Mouse (Mus musculus) ES-E14 (cell line): ENCODE results near the gene Ipo11. TPM values are rescaled to one million over a fixed set of nuclear protein-coding genes. Genes with fewer than 3 reads are reported as not detected.

ENCODE experiments used
- DNase-seq: peaks from one replicate; pipeline ENCODE4 v3.0.0-alpha.2; 2013; ENCODE audit warnings: low read depth, low spot score
- H3K27ac ChIP-seq: 2 replicates; pipeline ENCODE4 v1.5.1; 2012; ENCODE audit warnings: low read depth, mild to moderate bottlenecking, low read length, moderate library complexity, mixed read lengths; ENCODE audit not compliant: poor library complexity, insufficient read depth, severe bottlenecking
- H3K36me3 ChIP-seq: 2 replicates; pipeline ENCODE4 v1.6.1; 2012; ENCODE audit warnings: mild to moderate bottlenecking, low read length, moderate library complexity, mixed read lengths; ENCODE audit not compliant: control insufficient read depth, poor library complexity, insufficient read depth, severe bottlenecking
- H3K4me1 ChIP-seq, 2 experiments: fragments of 150-350 bp in 1 of 2; sonication (generic) in 1 of 2; 2 replicates each; pipeline ENCODE4 v1.6.1; 2012; ENCODE audit warnings: low read length in 2 of 2, mild to moderate bottlenecking in 1 of 2, mixed read lengths in 1 of 2; ENCODE audit not compliant: control insufficient read depth in 2 of 2, insufficient read depth in 2 of 2, poor library complexity in 1 of 2
- H3K4me3 ChIP-seq, 2 experiments: fragments of 150-350 bp in 1 of 2; sonication (generic) in 1 of 2; 2 replicates each; pipeline ENCODE4 v1.5.1; 2012; ENCODE audit warnings: low read length in 2 of 2, low read depth in 1 of 2, mild to moderate bottlenecking in 1 of 2, mixed read lengths in 1 of 2; ENCODE audit not compliant: insufficient read depth in 1 of 2, poor library complexity in 1 of 2, severe bottlenecking in 1 of 2
- H3K9ac ChIP-seq: 2 replicates; pipeline ENCODE4 v1.6.1; 2012; ENCODE audit warnings: low read depth, mild to moderate bottlenecking, low read length, mixed read lengths; ENCODE audit not compliant: poor library complexity, insufficient read depth, severe bottlenecking
- H3K9me3 ChIP-seq: fragments of 150-350 bp; sonication (generic); 2 replicates; pipeline ENCODE4 v1.6.1; 2012; ENCODE audit warnings: low read depth, mild to moderate bottlenecking, low read length; ENCODE audit not compliant: control insufficient read depth, insufficient read depth
- CHD2 ChIP-seq: IDR thresholded peaks from 2 replicates; pipeline ENCODE4 v1.6.1; 2014; ENCODE audit warnings: mild to moderate bottlenecking, low read depth, low read length, inconsistent platforms
- HCFC1 ChIP-seq: IDR thresholded peaks from 2 replicates; pipeline ENCODE4 v1.6.1; 2012; ENCODE audit warnings: low read length, inconsistent platforms, borderline replicate concordance; ENCODE audit not compliant: insufficient read depth
- MAFK ChIP-seq: IDR thresholded peaks from 2 replicates; pipeline ENCODE4 v1.6.1; 2014; ENCODE audit warnings: mild to moderate bottlenecking, low read depth, low read length, inconsistent platforms; ENCODE audit not compliant: insufficient read depth
- ZC3H11A ChIP-seq: IDR thresholded peaks from 2 replicates; pipeline ENCODE4 v1.6.1; 2012; ENCODE audit warnings: low read depth, mild to moderate bottlenecking, inconsistent platforms, low read length, borderline replicate concordance
- ZNF384 ChIP-seq: IDR thresholded peaks from 2 replicates; pipeline ENCODE4 v1.6.1; 2012; ENCODE audit warnings: low read depth, low read length, inconsistent platforms
- in situ Hi-C, 2 experiments: fragments of 600-800 bp; cut with MboI; formaldehyde crosslinking; loops; one replicate each; pipeline ENCODE4 v1.15.1; 2025; ENCODE audit warnings: low sequenced_read_pairs in 2 of 2, inconsistent platforms in 1 of 2; ENCODE audit not compliant: unreplicated experiment in 2 of 2
- total RNA-seq: library from RNA; depleted of rRNA; stranded (reverse); fragments of 300-350 nt; gene quantifications from 2 replicates; pipeline ENCODE4 v1.2.3, GENCODE M21; 2012

Gene Ipo11
- total RNA-seq, 1 experiment: 68.6 TPM

DNA sequence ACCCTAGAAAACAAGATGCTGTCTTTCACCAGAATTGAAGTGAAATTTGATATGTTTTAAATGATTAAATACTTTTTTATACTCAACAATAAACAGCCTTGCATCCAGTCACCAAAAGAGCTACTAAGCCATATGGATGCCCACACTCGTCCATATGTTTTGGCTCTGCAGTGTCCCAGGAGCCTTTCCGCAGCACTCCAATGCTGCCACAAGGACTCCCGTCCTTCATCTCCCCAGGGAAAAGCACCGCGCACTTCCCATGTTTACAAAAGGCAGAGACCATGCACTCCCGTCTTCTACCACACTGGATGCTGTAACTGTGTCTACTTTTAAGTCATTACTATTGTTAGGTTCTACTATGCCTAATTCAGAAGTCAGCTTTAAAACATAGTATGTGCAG lies 127.9 kb downstream of the Ipo11 start:
- Histone ChIP-seq H3K9ac (no peak overlapping the region), H3K36me3 (peaks cover 6% of the 10 kb centered on the region), H3K27ac (no peak overlapping the region), H3K4me3 (no peak overlapping the region), H3K9me3 (no peaks in the 10 kb centered on the region), H3K4me1 (no peaks in the 10 kb centered on the region)
- no peak for DNase-seq
- in situ Hi-C loops: no loop called here
- no peak for TF ChIP-seq CHD2
- no peak for TF ChIP-seq HCFC1
- no peak for TF ChIP-seq MAFK

DNA sequence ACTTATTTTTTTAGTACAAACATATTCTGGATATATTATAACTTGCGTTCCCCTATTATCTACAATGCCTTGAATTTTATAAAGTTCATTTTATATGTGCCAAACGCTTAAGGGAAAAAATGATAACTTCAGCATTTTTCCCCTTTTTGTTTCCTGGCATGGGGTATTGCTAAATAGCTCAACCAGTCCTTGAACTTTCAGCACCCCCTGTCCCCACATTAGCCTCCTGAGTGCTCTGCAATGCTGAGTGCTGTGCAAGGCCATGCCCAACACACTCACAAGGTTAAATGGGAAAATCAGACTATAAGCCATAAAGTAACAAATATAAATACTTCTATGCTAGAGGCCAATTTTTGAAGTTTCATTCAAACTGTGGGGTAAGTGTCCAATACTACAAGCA lies 128.4 kb downstream of the Ipo11 start:
- TF ChIP-seq ZNF384: no peak
- no peak for TF ChIP-seq CHD2
- no peak for TF ChIP-seq MAFK
- TF ChIP-seq ZC3H11A: no peak
- no peak for TF ChIP-seq HCFC1
- Histone ChIP-seq H3K27ac (no peak overlapping the region), H3K4me1 (no peaks in the 10 kb centered on the region), H3K9me3 (no peaks in the 10 kb centered on the region), H3K9ac (no peak overlapping the region), H3K4me3 (no peak overlapping the region), H3K36me3 (peaks cover 6% of the 10 kb centered on the region)
- in situ Hi-C loops: no loop called here
- DNase-seq: no peak

DNA sequence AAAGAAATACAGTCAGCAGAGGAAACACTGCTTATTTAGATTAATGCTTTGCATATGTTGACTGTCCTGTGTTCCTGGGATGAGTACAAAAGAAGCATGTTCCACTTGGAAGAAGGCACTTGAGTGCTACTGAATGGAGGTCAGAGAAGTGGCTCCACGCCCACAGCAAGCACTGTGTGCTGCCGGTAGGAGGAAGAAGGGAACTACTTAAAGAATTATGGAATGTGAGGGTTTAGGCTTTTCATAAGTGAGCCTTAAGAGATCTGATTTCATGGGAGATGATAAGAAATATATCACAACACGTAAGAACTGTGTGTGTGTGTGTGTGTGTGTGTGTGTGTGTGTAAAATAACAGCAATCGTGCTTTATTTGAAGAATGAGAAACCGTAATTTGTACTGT lies 129.5 kb downstream of the Ipo11 start:
- no peak for DNase-seq
- Histone ChIP-seq H3K36me3 (peaks cover 6% of the 10 kb centered on the region), H3K27ac (no peak overlapping the region), H3K4me3 (no peak overlapping the region), H3K4me1 (no peaks in the 10 kb centered on the region), H3K9me3 (no peaks in the 10 kb centered on the region), H3K9ac (no peak overlapping the region)
- no peak for TF ChIP-seq ZNF384
- no peak for TF ChIP-seq ZC3H11A
- TF ChIP-seq MAFK: no peak
- no peak for TF ChIP-seq CHD2
- no peak for TF ChIP-seq HCFC1
- in situ Hi-C loops: no loop called here

DNA sequence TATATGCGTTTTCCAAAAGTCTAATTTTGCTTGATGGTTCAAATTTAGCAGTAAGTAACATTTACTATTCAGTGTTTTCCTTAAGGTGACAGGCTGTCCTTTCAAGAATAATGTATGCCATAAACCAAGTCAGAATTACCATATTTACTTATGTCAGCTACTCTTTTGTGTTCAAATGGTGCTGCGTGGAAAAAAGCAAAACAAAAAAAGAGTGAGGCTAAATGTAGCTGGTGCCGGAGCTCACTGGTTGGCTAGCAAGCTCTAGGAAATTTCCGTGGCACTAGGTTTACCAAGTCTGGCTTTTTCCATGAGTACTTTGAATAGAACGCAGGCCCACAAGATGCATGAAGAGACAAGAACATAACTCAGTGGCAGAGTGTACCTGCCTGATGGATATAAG lies 131.6 kb downstream of the Ipo11 start:
- TF ChIP-seq CHD2: no peak
- no peak for TF ChIP-seq MAFK
- H3K9ac ChIP-seq: no peak overlapping the region
- H3K9me3 ChIP-seq: no peaks in the 10 kb centered on the region
- no peaks in the 10 kb centered on the region for H3K4me1 ChIP-seq
- H3K27ac ChIP-seq: no peak overlapping the region
- H3K36me3 ChIP-seq: peaks cover 6% of the 10 kb centered on the region
- in situ Hi-C loops: no loop called here
- H3K4me3 ChIP-seq: no peak overlapping the region
- no peak for DNase-seq

DNA sequence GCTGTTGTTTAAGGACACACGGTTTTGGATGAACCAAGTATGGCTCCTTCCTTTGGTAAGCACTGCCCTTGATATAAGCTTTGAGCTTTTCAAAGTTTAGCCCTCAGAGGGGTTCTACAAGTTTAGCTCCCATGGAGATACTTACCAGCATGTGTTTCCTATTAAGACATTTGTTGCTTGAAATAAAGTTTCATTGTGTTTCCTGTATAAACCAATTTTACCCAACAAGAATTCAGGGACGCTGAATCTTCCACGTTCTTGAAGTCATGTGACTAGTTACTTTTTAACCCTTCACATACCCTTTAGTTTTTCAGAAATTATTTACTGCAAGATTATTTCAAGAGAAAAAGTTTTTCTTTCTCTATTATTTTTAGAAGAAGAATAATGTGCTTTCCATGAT lies 138.7 kb downstream of the Ipo11 start:
- in situ Hi-C loops: no loop called here
- no peak for DNase-seq
- no peak overlapping the region for H3K9ac ChIP-seq

More for the DNA sequence above, 138.7 kb downstream of the Ipo11 start:
- no peak overlapping the region for H3K4me3 ChIP-seq
- H3K27ac ChIP-seq: no peak overlapping the region
- no peak for TF ChIP-seq ZNF384
- no peak for TF ChIP-seq HCFC1
- TF ChIP-seq CHD2: no peak
- no peak for TF ChIP-seq ZC3H11A
- TF ChIP-seq MAFK: no peak
- H3K4me1 ChIP-seq: no peaks in the 10 kb centered on the region
- peaks cover 8% of the 10 kb centered on the region for H3K36me3 ChIP-seq
- H3K9me3 ChIP-seq: no peaks in the 10 kb centered on the region
